Mouse (Mus musculus) spleen, postnatal 10 days (tissue): ENCODE measurements around the gene Pigs.

Source experiments
- DNase-seq, 2 experiments: peaks; one replicate each; pipeline ENCODE4 v3.0.0; 2021 to 2022; ENCODE audit warnings: low spot score in 2 of 2

Gene Pigs

GRCm38 (mm10) chr11:78327634-78328511 lies at the start of gene Pigs:
Gene Pigs (plus strand): TSS chr11:78328415.
- peak; percentile 96 to 99 for DNase-seq

- no peak for DNase-seq
Measured at GRCm38 (mm10) chr11:78278853-78279252, 49.4 kb upstream of the Pigs start.

- DNase-seq = no peak
Measured at GRCm38 (mm10) chr11:78279586-78279985, 48.6 kb upstream of the Pigs start.

- no peak for DNase-seq
Measured at GRCm38 (mm10) chr11:78289146-78289763, 39.0 kb upstream of the Pigs start.

GRCm38 (mm10) chr11:78290654-78291053 lies 37.6 kb upstream of the Pigs start, which contains the start of gene BC030499:
Gene BC030499 (plus strand): TSS chr11:78290841.
- DNase-seq = no peak

- no peak for DNase-seq
Measured at GRCm38 (mm10) chr11:78294585-78294984, 33.6 kb upstream of the Pigs start.

- DNase-seq = no peak
Measured at GRCm38 (mm10) chr11:78300917-78301316, 27.3 kb upstream of the Pigs start.

- DNase-seq = peak; percentile 88 to 93
Measured at GRCm38 (mm10) chr11:78301357-78302084, 26.7 kb upstream of the Pigs start, which contains the start of gene Spag5. Gene Spag5 (plus strand): TSS chr11:78301529.

- DNase-seq = no peak
Measured at GRCm38 (mm10) chr11:78305272-78305671, 22.9 kb upstream of the Pigs start.

- no peak for DNase-seq
Measured at GRCm38 (mm10) chr11:78310861-78311511, 17.2 kb upstream of the Pigs start.

- DNase-seq = no peak
Measured at GRCm38 (mm10) chr11:78313662-78314061, 14.6 kb upstream of the Pigs start.

GRCm38 (mm10) chr11:78318411-78318810 lies 9.8 kb upstream of the Pigs start:
- no peak for DNase-seq

- DNase-seq = no peak
Measured at GRCm38 (mm10) chr11:78322076-78322831, 6.0 kb upstream of the Pigs start.

- peak; percentile 57 to 87 for DNase-seq
Measured at GRCm38 (mm10) chr11:78322860-78323259, 5.4 kb upstream of the Pigs start, which contains the start of gene Aldoc. Gene Aldoc (plus strand): TSS chr11:78322968.

- DNase-seq = no peak
Measured at GRCm38 (mm10) chr11:78324000-78324785, 4.0 kb upstream of the Pigs start.

GRCm38 (mm10) chr11:78324965-78325364 lies 3.2 kb upstream of the Pigs start:
- no peak for DNase-seq

- no peak for DNase-seq
Measured at GRCm38 (mm10) chr11:78327215-78327614, 1.0 kb upstream of the Pigs start.

GRCm38 (mm10) chr11:78328512-78329056 lies 369 bp downstream of the Pigs start:
- no peak for DNase-seq

- DNase-seq = no peak
Measured at GRCm38 (mm10) chr11:78332676-78333075, 4.5 kb downstream of the Pigs start.

GRCm38 (mm10) chr11:78333992-78334391 lies 5.8 kb downstream of the Pigs start:
- DNase-seq = no peak
